Mouse (Mus musculus) ovary, postnatal 10 days (tissue): Measurements from ENCODE around the gene Acsf2.
A peak's percentile ranks its signal among the peaks of the same experiment; 100 is the strongest.

Source experiments
- DNase-seq: peaks from one replicate; pipeline ENCODE4 v3.0.0; 2022; ENCODE audit warnings: low spot score

Acsf2 gene

DNA sequence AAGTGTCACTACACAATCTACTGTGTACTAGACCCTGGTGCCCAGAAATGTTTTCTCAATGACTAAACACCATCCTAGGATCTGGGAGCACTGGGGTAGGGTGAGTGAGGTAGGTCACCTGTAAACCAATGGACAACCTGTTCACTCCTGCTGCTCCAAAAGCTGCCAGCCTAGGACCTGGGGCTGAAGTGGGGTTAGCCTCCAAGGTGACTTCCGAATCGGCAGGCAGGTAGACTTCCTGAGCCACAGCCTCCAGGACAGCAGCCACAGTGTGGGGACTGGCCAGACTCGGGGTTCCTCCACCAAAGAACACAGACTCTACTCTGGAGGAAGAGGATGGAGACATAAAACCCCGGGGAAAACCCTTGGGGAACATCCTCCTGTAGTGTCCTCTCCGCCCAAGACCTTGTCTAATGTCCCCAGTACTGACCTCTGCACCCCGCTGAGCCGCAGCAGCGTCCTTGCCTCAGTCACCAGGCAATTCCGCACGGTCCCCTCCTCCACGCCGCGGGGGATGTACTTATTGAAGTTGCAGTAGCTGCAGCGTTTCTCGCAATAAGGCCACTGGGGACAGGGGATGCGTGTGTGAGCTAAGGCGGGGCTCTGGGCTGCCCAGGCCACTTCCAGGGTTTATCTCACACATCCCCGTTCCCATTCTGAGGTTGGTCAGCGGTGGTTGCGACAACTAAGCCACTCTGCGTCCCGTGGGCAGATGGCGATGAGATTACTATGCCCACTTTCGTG, 53.5 kb downstream of the Acsf2 start:
- DNase-seq = peak; percentile 18

GRCm38 (mm10) chr11:94547271-94547670, 54.4 kb downstream of the Acsf2 start:
- DNase-seq = no peak

DNA sequence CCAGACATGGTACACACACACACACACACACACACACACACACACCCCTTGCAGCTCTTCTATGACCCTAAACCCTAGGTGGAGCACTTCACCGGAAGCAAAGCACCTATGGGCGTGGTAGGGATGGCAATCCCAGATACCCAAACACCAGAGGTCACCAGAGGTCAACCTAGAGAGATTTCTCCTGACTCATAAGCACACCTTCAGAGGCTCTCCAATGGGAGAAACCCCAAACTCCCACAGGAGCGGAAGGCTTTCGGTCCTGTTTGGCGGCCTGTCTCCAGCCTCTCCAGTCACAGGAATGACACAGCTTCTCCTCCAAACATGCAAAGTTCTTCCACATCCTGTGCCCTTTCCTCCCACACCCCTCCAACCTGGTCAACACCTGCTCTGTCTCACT, 55.3 kb downstream of the Acsf2 start:
- DNase-seq = no peak

GRCm38 (mm10) chr11:94544422-94544821, 57.2 kb downstream of the Acsf2 start:
- DNase-seq = no peak

DNA sequence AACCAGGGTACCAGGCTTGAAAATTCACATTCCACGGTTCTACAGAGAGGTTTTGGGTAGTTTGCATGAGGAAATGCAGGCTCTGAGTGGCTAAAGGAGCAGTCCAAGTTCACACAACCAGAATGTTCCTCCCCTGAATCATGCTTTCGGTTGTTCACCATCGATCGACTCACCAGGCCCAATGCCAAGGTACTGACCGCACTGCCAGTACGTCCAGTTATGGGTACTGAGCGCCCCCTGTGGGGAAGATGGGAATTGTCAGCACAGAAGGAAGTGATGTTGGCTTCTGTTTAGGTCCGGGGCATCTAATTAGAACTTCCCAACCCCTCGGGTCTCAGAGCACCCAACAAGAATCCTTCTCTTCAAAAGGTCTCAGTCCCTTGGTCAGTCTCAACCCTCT, 57.7 kb downstream of the Acsf2 start:
- DNase-seq = peak; percentile 88

DNA sequence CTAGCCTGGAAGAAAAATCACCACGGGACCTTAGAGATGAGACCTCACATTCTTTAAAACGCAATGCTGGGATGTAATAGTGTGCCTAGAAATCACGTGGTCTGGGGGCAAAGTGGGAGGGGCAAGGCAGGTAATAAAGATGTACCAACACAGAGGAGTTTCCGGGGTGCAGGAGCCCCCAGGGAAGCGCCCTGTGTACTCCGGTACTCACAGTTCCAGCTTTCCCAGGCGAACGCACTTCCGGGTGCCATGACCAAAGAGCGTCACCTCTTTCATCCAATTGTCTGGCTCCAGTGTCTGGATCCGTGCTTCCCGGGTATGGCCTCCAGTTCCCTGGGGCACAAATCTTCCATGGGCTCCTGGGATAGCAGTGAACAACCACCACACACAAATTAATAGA, 58.3 kb downstream of the Acsf2 start:
- DNase-seq = no peak

DNA sequence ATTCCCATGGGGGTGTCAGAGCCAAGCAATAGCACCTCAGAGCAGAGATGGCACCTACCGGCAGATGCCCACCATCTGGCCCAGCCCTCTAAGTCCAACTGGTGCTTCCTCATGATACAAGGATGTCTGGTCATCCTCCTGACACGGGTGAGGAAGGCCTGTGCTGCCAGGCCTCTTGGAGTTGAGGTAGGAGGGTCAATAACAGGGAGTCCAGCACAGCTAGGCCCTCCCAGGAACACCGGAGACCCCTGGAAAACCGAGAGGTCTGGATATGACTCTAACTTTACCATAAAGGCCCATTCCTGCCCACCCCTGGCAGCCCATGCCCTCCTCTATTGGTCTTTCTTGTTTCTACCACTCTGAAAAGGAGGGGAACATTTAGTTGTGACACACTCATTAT, 59.3 kb downstream of the Acsf2 start:
- DNase-seq = no peak

DNA sequence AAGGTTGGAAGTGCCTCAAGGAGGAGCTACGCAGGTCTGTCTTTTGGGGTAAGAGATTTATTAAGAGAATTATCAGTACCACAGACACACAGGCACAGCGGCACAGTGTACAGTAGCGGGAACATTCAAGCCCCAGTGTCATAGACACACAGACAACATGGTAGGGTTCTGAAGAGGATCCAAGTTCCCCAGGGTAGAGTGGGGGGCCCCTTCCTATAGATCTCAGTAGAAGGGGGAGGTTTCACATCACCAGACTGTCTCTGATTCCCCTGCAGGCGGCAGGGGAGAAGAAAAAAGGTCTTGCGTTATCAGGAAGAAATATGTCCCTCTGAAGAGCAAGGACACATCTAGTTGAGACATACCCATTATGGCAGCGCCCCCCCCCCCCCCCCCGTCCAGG, 61.9 kb downstream of the Acsf2 start:
- DNase-seq = no peak

DNA sequence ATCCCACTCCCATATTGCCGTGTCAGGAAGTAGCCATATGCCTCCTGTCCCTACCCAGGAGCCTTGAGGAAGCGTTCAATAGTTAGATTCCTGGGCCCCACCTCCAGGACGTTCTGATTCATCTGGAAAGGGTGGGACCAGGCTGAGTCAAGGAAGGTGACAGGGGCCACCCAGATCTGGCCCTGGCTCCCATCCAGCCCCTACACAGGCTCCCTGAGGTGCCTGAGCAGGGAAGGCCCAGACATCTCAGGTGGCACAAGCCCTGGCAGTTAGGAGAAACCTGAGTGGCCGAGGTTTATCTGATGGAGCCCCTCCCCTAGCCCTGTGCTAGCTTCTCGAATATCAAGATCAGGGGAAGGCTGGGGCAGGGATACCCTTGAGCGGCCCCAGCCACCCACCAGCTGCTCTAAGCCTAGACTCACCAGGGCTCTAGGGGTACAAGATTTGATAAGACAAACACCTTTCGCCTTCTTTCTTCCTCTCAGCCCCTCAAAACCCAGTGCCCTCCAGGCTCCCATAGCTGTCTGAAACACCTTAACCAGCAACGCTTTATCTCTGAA, 62.9 kb downstream of the Acsf2 start:
- DNase-seq = no peak

GRCm38 (mm10) chr11:94533171-94533570, 68.5 kb downstream of the Acsf2 start:
- DNase-seq = no peak

DNA sequence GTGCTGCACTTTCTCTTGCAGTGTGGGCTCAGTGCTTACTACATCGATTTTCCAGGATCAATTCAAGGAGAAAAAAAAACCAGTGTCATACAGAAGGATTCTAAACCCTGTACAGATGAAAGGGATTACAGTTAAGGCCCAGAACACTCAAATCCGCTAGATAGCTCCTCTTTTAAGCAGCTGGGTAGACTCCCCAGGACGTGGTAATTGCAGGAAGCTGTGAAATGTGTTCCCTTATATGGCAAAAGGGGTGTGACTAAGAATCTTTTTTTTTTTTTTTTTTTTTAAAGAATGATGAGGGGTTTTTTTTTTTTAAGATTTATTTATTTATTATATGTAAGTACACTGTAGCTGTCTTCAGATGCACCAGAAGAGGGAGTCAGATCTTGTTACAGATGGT, 72.8 kb downstream of the Acsf2 start:
- DNase-seq = no peak

- DNase-seq = no peak
These were observed 75.3 kb downstream of the Acsf2 start for GRCm38 (mm10) chr11:94526171-94526879.

- DNase-seq = peak; percentile 27
These were observed 80.3 kb downstream of the Acsf2 start, which contains the start of gene Mycbpap for GRCm38 (mm10) chr11:94521219-94521843. Gene Mycbpap, minus strand, starts transcription at chr11:94521742.

- DNase-seq = no peak
These were observed 88.2 kb downstream of the Acsf2 start for GRCm38 (mm10) chr11:94513452-94513851.

GRCm38 (mm10) chr11:94508976-94509375, 92.7 kb downstream of the Acsf2 start:
- no peak for DNase-seq
